Comparison of ENCODE assay signal across 14 mouse cellular contexts in the genomic region with DNA sequence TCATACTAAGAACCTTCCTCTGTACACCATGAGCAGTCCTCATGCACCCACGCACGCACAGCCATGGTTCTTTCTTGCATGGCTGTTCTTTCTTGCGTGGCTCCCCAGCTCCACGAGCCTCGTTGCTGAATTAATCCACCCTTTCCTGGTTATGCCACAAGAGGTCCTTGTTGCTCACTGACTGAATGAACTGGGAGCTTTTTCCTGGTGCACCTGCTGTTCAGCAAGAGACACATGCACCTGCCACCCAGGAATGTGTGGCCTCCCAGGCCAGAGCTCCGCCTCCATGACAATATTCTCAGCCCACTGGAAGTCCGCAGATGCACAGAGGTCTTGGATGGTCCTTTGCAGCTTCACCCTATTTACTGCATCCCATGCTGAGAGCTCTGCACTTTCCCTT. TPM values are rescaled to one million over a fixed set of nuclear protein-coding genes. Genes with fewer than 3 reads are reported as not detected.
A peak's percentile ranks its signal among the peaks of the same experiment; 100 is the strongest.
DNase-seq lines count a peak whose midpoint lies in the region; ATAC-seq lines count a peak whose summit lies in the region.
"Had no signal": no experiment of that assay in that cellular context is flagged by ENCODE, and none has a peak within 500 bp of the region (broad histone marks: within the 10 kb centered on the region; RNA-seq: fewer than 3 reads in every experiment).

No protein-coding gene starts in this region.

- H3K27ac ChIP-seq in midbrain, embryonic 15.5 days, result no peak overlapping the region
- H3K27ac ChIP-seq: forebrain, embryonic 13.5 days; hindbrain, embryonic 12.5 days had no signal

- H3K4me3 ChIP-seq in midbrain, embryonic 15.5 days, result no peak overlapping the region
- H3K4me3 ChIP-seq: forebrain, embryonic 13.5 days; hindbrain, embryonic 12.5 days had no signal

- ATAC-seq in midbrain, embryonic 15.5 days (replicated peaks), result no peak
- ATAC-seq: forebrain, embryonic 13.5 days had no signal

- WGBS in midbrain, embryonic 15.5 days, result 71% methylated on average over 7 of the region's 7 CpGs

- H3K9me3 ChIP-seq in midbrain, embryonic 15.5 days, result no peaks in the 10 kb centered on the region
- H3K9me3 ChIP-seq: forebrain, embryonic 13.5 days; hindbrain, embryonic 12.5 days had no signal

- DNase-seq in adrenal gland, adult 2 months, result peak; percentile 13
- no peak for DNase-seq in adrenal gland, postnatal 36 days
- peak; percentile 37 for DNase-seq in kidney, adult 9 months
- DNase-seq in kidney, adult 11 months, result no peak
- DNase-seq in lung, postnatal 36 days, result peak; percentile 17
- no peak for DNase-seq in lung, adult 18-20 months
- no peak for DNase-seq in T-cell, adult 2 months (ENCODE audit: low spot score)
- DNase-seq: heart, adult 18-20 months; lung, postnatal 14 days; thymus, adult 2 months had no signal

- H3K4me2 ChIP-seq in midbrain, embryonic 15.5 days, result no peak overlapping the region
- H3K4me2 ChIP-seq: forebrain, embryonic 13.5 days; hindbrain, embryonic 12.5 days had no signal

- no peaks in the 10 kb centered on the region for H3K4me1 ChIP-seq in midbrain, embryonic 15.5 days
- H3K4me1 ChIP-seq: forebrain, embryonic 13.5 days; hindbrain, embryonic 12.5 days had no signal

- H3K9ac ChIP-seq in midbrain, embryonic 15.5 days, result no peak overlapping the region
- H3K9ac ChIP-seq: forebrain, embryonic 13.5 days; hindbrain, embryonic 12.5 days had no signal

- H3K27me3 ChIP-seq in midbrain, embryonic 15.5 days (replicated peaks), result no peaks in the 10 kb centered on the region
- H3K27me3 ChIP-seq: forebrain, embryonic 13.5 days; hindbrain, embryonic 12.5 days had no signal

- no peaks in the 10 kb centered on the region for H3K36me3 ChIP-seq in midbrain, embryonic 15.5 days (replicated peaks)
- H3K36me3 ChIP-seq: hindbrain, embryonic 12.5 days had no signal

RNA-seq across cellular contexts. Expression of a gene that starts 35.2 kb away (rescaled TPM):
- total RNA-seq in adrenal gland, adult 2 months (2021), result not detected
- not detected in 2 replicates for polyA plus RNA-seq in adrenal gland, adult 2 months (2012; rRNA removed)
- total RNA-seq in adrenal gland, postnatal 36 days (2021), result not detected
- not detected in 2 replicates for polyA plus RNA-seq in midbrain, embryonic 15.5 days (2015; fragmentation: Nextera tagmentation; extraction: Ambion mirVana)
- total RNA-seq: heart, adult 18-20 months; left cerebral cortex, postnatal 10 days had no signal
- polyA plus RNA-seq: forebrain, embryonic 13.5 days; hindbrain, embryonic 12.5 days had no signal

RNA-seq across cellular contexts. Expression of a gene that starts 44.5 kb away (rescaled TPM):
- not detected for total RNA-seq in adrenal gland, adult 2 months (2021)
- polyA plus RNA-seq in adrenal gland, adult 2 months (2012; rRNA removed), result not detected in 2 replicates
- total RNA-seq in adrenal gland, postnatal 36 days (2021), result not detected
- polyA plus RNA-seq in midbrain, embryonic 15.5 days (2015; fragmentation: Nextera tagmentation; extraction: Ambion mirVana), result not detected in 2 replicates
- total RNA-seq: heart, adult 18-20 months; left cerebral cortex, postnatal 10 days had no signal
- polyA plus RNA-seq: forebrain, embryonic 13.5 days; hindbrain, embryonic 12.5 days; thymus, adult 2 months had no signal

Comparison
In these comparisons a context has a peak if more than half of its experiments do, and no peak if none do; other contexts are left out.
1. DNase-seq: peak in adrenal gland, adult 2 months (single experiment), kidney, adult 9 months (single experiment) and lung, postnatal 36 days (single experiment); none in adrenal gland, postnatal 36 days (0 of 2), kidney, adult 11 months (single experiment), lung, adult 18-20 months (0 of 2) and T-cell, adult 2 months (single experiment).